Mouse (Mus musculus): ENCODE measurements around the gene Rassf5. TPM values are rescaled to one million over a fixed set of nuclear protein-coding genes. Genes with fewer than 3 reads are reported as not detected.

Rassf5 gene
- polyA plus RNA-seq, 1 experiment from 2014 or later = 4.0 TPM

GRCm38 (mm10) chr1:131137717-131138118, 107.3 kb downstream of the Rassf5 start:
- Histone ChIP-seq H3K4me2 (ENCODE audit: low read depth, low read length) (peak overlapping the region; percentile 84), H3K27me3 (replicated peaks; ENCODE audit: control insufficient read depth, insufficient read depth, low read length) (no peaks in the 10 kb centered on the region), H3K9ac (ENCODE audit: low read depth, low read length) (peak overlapping the region; percentile 72), H3K9me3 (ENCODE audit: control insufficient read depth, low read length) (no peaks in the 10 kb centered on the region), H3K4me1 (ENCODE audit: control insufficient read depth, insufficient read depth, low read length) (no peaks in the 10 kb centered on the region; the same call in 1 of the 2 replicates), H3K36me3 (ENCODE audit: control insufficient read depth, insufficient read depth, low read length) (no peaks in the 10 kb centered on the region), H3K27ac (replicated peaks; ENCODE audit: low read depth, low read length) (peak overlapping the region; percentile 56; the same call in 1 of the 2 replicates), H3K4me3 (ENCODE audit: low read depth, low read length) (peak overlapping the region; percentile 77)
- 0% methylated on average over 14 of the region's 36 CpGs for WGBS
- ATAC-seq (ENCODE audit: low read depth) (peak; percentile 82), DNase-seq (ENCODE audit: low spot score) (no peak)

DNA sequence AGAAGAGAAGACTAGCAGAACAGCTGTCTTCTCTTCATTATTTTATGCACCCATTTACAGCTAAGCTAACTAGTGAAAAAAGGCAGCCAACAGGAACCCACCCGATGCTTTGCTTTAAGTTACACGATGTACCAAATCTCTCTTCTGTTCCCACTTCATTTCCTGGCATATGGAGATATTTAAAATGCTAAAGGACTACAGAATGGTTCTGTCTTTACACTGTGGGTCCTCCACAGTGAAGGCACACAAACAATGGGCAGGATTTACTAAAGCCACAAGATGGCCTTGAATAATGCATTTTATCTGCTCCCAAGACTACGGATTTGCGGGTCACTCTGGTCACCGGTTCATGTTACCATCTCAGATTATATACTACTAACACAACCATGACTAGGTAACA, 107.9 kb downstream of the Rassf5 start:
- DNase-seq (ENCODE audit: low spot score) = no peak

GRCm38 (mm10) chr1:131135960-131136629, 109.0 kb downstream of the Rassf5 start:
- Histone ChIP-seq H3K27ac (replicated peaks; ENCODE audit: low read depth, low read length) (no peak overlapping the region), H3K36me3 (ENCODE audit: control insufficient read depth, insufficient read depth, low read length) (no peaks in the 10 kb centered on the region), H3K27me3 (replicated peaks; ENCODE audit: control insufficient read depth, insufficient read depth, low read length) (no peaks in the 10 kb centered on the region), H3K9me3 (ENCODE audit: control insufficient read depth, low read length) (no peaks in the 10 kb centered on the region), H3K9ac (ENCODE audit: low read depth, low read length) (no peak overlapping the region), H3K4me2 (ENCODE audit: low read depth, low read length) (no peak overlapping the region), H3K4me1 (ENCODE audit: control insufficient read depth, insufficient read depth, low read length) (no peaks in the 10 kb centered on the region; the same call in 1 of the 2 replicates), H3K4me3 (ENCODE audit: low read depth, low read length) (no peak overlapping the region)
- ATAC-seq (ENCODE audit: low read depth) (no peak), DNase-seq (ENCODE audit: low spot score) (no peak)
- WGBS = 75% methylated on average over 10 of the region's 10 CpGs

More for the DNA sequence above, 107.9 kb downstream of the Rassf5 start:
- 16% methylated on average over 5 of the region's 5 CpGs for WGBS
- ATAC-seq (ENCODE audit: low read depth) = no peak
- Histone ChIP-seq H3K4me2 (ENCODE audit: low read depth, low read length) (peak overlapping the region; percentile 84), H3K36me3 (ENCODE audit: control insufficient read depth, insufficient read depth, low read length) (no peaks in the 10 kb centered on the region), H3K9me3 (ENCODE audit: control insufficient read depth, low read length) (no peaks in the 10 kb centered on the region), H3K27me3 (replicated peaks; ENCODE audit: control insufficient read depth, insufficient read depth, low read length) (no peaks in the 10 kb centered on the region), H3K4me3 (ENCODE audit: low read depth, low read length) (peak overlapping the region; percentile 77), H3K9ac (ENCODE audit: low read depth, low read length) (no peak overlapping the region), H3K27ac (replicated peaks; ENCODE audit: low read depth, low read length) (no peak overlapping the region), H3K4me1 (ENCODE audit: control insufficient read depth, insufficient read depth, low read length) (no peaks in the 10 kb centered on the region; the same call in 1 of the 2 replicates)

DNA sequence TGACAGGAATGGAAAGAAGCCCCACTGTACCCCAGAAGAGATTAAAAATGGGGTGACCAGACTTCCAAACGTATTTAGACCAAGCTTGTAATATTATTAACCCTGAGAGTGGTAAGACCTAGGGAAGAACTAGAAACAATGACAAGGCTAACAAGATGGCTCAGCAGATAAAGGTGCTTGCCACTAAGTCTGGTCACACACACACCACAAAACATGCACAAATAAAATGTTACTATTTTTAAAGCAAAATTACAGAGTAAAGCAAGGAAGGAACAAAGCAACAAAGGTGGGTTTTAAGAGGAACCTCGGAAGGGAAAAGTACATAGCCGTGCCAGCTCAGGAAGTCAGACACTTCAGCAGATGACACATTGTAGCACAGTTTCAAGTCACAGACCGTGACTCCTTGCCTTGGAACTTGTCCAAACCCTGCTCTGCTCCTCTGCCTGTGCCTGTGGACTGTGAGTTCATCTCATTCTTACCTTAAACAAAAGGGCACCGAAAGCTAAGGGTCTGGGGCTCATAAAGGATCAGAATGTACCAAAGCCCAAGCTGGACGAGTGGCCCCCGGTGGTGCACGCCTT, 110.0 kb downstream of the Rassf5 start:
- no peak overlapping the region for H3K27ac ChIP-seq (replicated peaks; ENCODE audit: low read depth, low read length)
- H3K4me3 ChIP-seq (ENCODE audit: low read depth, low read length) = no peak overlapping the region
- H3K4me1 ChIP-seq (ENCODE audit: control insufficient read depth, insufficient read depth, low read length) = no peaks in the 10 kb centered on the region; the same call in 1 of the 2 replicates
- no peaks in the 10 kb centered on the region for H3K27me3 ChIP-seq (replicated peaks; ENCODE audit: control insufficient read depth, insufficient read depth, low read length)
- DNase-seq (ENCODE audit: low spot score) (no peak), ATAC-seq (ENCODE audit: low read depth) (no peak)
- 67% methylated on average over 8 of the region's 8 CpGs for WGBS
- peaks cover 2% of the 10 kb centered on the region; the same call in 1 of the 2 replicates for H3K36me3 ChIP-seq (ENCODE audit: control insufficient read depth, insufficient read depth, low read length)
- no peak overlapping the region for H3K4me2 ChIP-seq (ENCODE audit: low read depth, low read length)
- no peaks in the 10 kb centered on the region for H3K9me3 ChIP-seq (ENCODE audit: control insufficient read depth, low read length)
- no peak overlapping the region for H3K9ac ChIP-seq (ENCODE audit: low read depth, low read length)

- H3K36me3 ChIP-seq (ENCODE audit: control insufficient read depth, insufficient read depth, low read length) = peaks cover 10% of the 10 kb centered on the region; the same call in 1 of the 2 replicates
- no peaks in the 10 kb centered on the region for H3K9me3 ChIP-seq (ENCODE audit: control insufficient read depth, low read length)
- no peaks in the 10 kb centered on the region for H3K27me3 ChIP-seq (replicated peaks; ENCODE audit: control insufficient read depth, insufficient read depth, low read length)
- no peak overlapping the region for H3K9ac ChIP-seq (ENCODE audit: low read depth, low read length)
- no peak overlapping the region for H3K4me2 ChIP-seq (ENCODE audit: low read depth, low read length)
- no peak overlapping the region for H3K27ac ChIP-seq (replicated peaks; ENCODE audit: low read depth, low read length)
- no peaks in the 10 kb centered on the region; the same call in 1 of the 2 replicates for H3K4me1 ChIP-seq (ENCODE audit: control insufficient read depth, insufficient read depth, low read length)
- WGBS = 65% methylated on average over 6 of the region's 6 CpGs
- no peak for ATAC-seq (ENCODE audit: low read depth)
- DNase-seq (ENCODE audit: low spot score) = no peak
- H3K4me3 ChIP-seq (ENCODE audit: low read depth, low read length) = no peak overlapping the region
Observed at GRCm38 (mm10) chr1:131134231-131134630, 110.8 kb downstream of the Rassf5 start.

Other genes starting within 250 kb of the Rassf5 start
- gene Il10, start 225.4 kb downstream of the Rassf5 start, polyA plus RNA-seq (2014; fragmentation: Nextera tagmentation; extraction: Ambion mirVana) = not detected in 2 replicates
- 47.8 and 48.0 TPM in 2 replicates for gene Mapkapk2, start 147.4 kb downstream of the Rassf5 start, polyA plus RNA-seq (2014; fragmentation: Nextera tagmentation; extraction: Ambion mirVana)
- 3.1 and 4.3 TPM in 2 replicates for gene Dyrk3, start 106.9 kb downstream of the Rassf5 start, polyA plus RNA-seq (2014; fragmentation: Nextera tagmentation; extraction: Ambion mirVana)
- 53.5 and 59.4 TPM in 2 replicates for gene Eif2d, start 92.1 kb downstream of the Rassf5 start, polyA plus RNA-seq (2014; fragmentation: Nextera tagmentation; extraction: Ambion mirVana)
- 4.7 and 6.0 TPM in 2 replicates for gene Ikbke, start 34.3 kb upstream of the Rassf5 start, polyA plus RNA-seq (2014; fragmentation: Nextera tagmentation; extraction: Ambion mirVana)

All from embryonic facial prominence, embryonic 14.5 days (tissue).